Mouse (Mus musculus): ENCODE measurements around the gene Olfr1122.
"Not testable (repeated sequence)": the region's sequence is repeated elsewhere in the genome, so short reads cannot be mapped to it uniquely, and the experiment has no call there.

The Olfr1122 gene

GRCm38 (mm10) chr2:87385549-87385948 lies at the start of gene Olfr1122:
TSS of gene Olfr1122 (plus strand) at chr2:87385849.
- DNase-seq, result no peak

DNA sequence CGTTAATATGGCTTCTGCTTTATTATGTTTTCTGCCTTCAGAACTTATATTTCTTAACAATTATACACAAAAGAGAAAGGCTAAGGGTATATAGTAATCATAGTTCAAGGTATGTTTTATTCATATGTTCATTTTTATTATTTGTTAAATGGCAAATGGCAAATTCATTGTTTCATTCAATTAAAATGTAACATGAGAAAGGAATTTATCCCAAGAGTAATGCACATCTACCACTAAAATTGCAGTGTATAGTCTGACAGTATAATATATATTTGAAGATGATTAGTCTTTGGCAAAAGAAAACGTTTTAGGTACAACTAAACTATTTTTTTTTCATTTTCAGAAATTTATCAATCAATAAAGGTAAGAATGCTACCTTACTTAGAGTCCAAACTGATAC lies 31.1 kb upstream of the Olfr1122 start, which contains the start of gene Olfr1120:
Gene Olfr1120 (plus strand): TSS at position 301 of the 400 bp plus-strand sequence.
- no peak for DNase-seq

DNA sequence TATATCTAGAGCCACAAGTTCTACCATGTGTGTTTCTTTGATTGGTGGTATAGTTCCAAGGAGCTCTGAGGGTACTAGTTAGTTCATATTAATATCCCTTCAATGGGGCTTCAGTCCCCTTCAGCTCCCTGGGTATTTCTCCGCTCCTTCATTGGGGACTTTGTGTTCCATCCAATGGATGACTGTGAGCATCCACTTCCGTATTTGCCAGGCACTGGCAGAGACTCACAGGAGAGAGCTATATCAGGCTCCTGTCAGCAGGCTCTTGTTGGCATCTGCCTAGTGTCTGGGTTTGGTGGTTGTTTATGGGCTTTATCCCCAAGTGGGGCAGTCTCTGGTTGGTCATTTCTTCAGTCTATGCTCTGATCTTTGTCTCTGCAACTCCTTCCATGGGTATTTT lies 25.5 kb upstream of the Olfr1122 start:
- not testable (repeated sequence) for DNase-seq

DNA sequence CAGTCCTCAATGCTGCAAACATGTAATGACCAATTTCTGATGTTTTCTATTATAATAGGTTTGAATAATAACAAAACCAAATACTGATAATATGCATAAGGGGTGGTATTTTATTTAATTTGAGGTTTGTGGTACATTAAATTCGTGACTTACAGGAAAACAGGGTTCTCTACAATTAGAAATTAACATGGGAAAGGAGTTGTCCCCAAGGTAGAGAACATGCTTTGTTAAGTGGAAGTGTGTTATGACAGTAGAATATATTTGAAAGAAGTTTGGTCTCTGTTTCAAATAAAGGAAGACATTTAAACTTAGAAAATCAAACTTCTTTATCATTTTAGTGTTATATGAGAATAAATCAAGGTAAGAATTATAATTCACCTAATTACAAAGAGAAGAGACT lies 16.1 kb upstream of the Olfr1122 start, which contains the start of gene Olfr1121:
Gene Olfr1121 (plus strand): TSS at position 301 of the 400 bp plus-strand sequence.
- no peak for DNase-seq

DNA sequence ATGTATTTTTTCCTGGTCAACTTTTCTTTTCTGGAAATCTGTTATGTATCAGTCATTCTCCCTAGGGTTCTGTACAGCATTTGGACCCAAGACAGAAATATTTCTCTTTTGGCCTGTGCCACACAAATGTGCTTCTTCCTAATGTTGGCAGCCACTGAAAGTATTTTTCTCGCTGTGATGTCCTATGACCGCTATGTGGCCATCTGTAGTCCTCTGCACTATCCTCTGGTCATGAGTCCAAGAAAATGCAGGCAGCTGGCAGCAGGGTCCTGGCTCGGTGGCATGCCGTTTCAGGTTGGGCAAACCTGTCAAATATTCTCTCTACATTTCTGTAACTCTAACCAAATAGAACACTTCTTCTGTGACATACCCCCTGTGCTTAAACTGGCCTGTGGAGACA lies 13.9 kb upstream of the Olfr1122 start:
- no peak for DNase-seq

DNA sequence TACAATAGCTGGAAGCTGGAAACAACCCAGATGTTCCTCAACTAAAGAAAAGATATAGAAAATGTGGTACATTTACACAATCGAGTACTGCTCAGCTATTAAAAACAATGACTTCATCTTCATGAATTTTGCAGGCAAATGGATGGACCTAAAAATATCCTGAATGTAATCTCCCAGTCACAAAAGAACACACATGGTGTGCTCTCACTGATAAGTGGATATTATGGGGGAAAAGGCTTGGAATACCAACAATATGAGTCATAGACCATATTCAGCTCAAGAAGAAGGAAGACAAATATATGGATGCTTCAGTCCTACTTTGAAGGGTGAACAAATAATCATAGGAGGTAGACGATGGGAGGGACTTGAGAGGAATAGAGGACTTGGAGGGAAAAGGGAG lies 1.7 kb upstream of the Olfr1122 start:
- no peak for DNase-seq

DNA sequence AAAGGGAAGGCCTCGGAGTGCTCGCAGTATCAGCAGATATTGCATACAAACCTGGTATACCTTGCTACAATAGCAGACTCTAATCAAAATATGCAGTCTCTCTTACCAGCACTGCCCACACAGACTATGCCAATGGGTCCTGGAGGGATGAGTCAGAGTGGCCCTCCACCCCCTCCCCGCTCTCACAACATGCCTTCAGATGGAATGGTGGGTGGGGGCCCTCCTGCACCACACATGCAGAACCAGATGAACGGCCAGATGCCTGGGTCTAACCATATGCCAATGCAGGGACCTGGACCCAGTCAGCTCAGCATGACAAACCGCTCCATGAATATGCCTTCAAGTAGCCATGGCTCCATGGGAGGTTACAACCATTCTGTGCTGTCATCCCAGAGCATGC lies 8.0 kb downstream of the Olfr1122 start:
- not testable (repeated sequence) for DNase-seq

- not testable (repeated sequence) for DNase-seq
Measured at GRCm38 (mm10) chr2:87394686-87395085, 9.0 kb downstream of the Olfr1122 start.

DNA sequence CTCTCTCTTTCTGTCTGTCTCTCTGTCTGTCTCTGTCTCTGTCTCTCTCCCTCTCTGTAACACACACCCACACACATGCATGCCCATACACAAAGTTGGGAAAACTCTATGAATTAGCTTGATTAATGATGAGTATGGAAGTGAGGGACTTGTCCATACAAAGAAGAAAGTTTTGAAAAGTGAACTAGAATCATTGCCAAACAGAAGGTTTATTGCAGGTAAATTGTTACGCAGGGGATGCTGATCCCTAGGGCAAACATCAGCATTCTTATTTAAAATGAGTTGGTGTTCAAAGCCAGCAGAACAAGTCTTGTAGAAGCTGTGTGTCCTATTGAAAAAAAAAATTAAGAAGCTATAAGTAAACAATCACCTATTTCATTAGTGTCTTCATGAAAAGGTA lies 30.7 kb downstream of the Olfr1122 start, which contains the start of gene Olfr1123:
Gene Olfr1123 (plus strand): TSS at position 301 of the 400 bp plus-strand sequence.
- no peak for DNase-seq

- DNase-seq, result no peak
Measured at GRCm38 (mm10) chr2:87429975-87430374, 44.3 kb downstream of the Olfr1122 start, which contains the start of gene Olfr1124. TSS of gene Olfr1124 (plus strand) at chr2:87430275.

- DNase-seq, result no peak
Measured at GRCm38 (mm10) chr2:87437731-87438130, 52.1 kb downstream of the Olfr1122 start.

Data from lung, postnatal 36 days (tissue).